Mouse (Mus musculus) natural killer cell, adult 2 months (primary cell): ENCODE results near the gene Tmco4.

Experiments
- DNase-seq, 2 experiments: peaks; one replicate each; pipeline ENCODE4 v3.0.0; 2022; ENCODE audit warnings: low spot score in 2 of 2

The Tmco4 gene

GRCm38 (mm10) chr4:139092356-139093195 lies 119.9 kb downstream of the Tmco4 start, which contains the start of gene Nbl1:
Nbl1 (minus strand) TSS chr4:139092993.
- DNase-seq: no peak

- DNase-seq: no peak
Measured at GRCm38 (mm10) chr4:139093196-139093530, 120.5 kb downstream of the Tmco4 start.

GRCm38 (mm10) chr4:139095406-139095805 lies 122.7 kb downstream of the Tmco4 start:
- DNase-seq: no peak

GRCm38 (mm10) chr4:139096201-139096600 lies 123.5 kb downstream of the Tmco4 start:
- no peak for DNase-seq

- DNase-seq: no peak
Measured at GRCm38 (mm10) chr4:139100326-139100725, 127.6 kb downstream of the Tmco4 start.

GRCm38 (mm10) chr4:139101546-139101945 lies 128.9 kb downstream of the Tmco4 start:
- no peak for DNase-seq

GRCm38 (mm10) chr4:139105453-139105852 lies 132.8 kb downstream of the Tmco4 start:
- DNase-seq: no peak
